Mouse (Mus musculus) kidney, adult 2 months (tissue): ENCODE data around the gene Ddx50.

Experiments used
- CTCF ChIP-seq: fragments of 200-500 bp; conservative IDR thresholded peaks from 2 replicates; pipeline ENCODE4 v1.5.1; 2011; ENCODE audit warnings: low read depth, mild to moderate bottlenecking, control low read depth, low read length, moderate library complexity, mixed read lengths; ENCODE audit not compliant: insufficient read depth, insufficient read length
- POLR2A ChIP-seq: fragments of 200-500 bp; IDR thresholded peaks from one replicate; pipeline ENCODE4 v1.6.1; 2011; ENCODE audit warnings: low read depth, low read length, control low read depth

- no peak for TF ChIP-seq CTCF
- no peak for TF ChIP-seq POLR2A
Observed at GRCm38 (mm10) chr10:62664963-62665590, 14.1 kb upstream of the Ddx50 start.
